Mouse (Mus musculus) midbrain, embryonic 12.5 days (tissue): ENCODE measurements around the gene Wiz. TPM values are rescaled to one million over a fixed set of nuclear protein-coding genes. Genes with fewer than 3 reads are reported as not detected.

Source experiments
- ATAC-seq: fragments of 200-750 bp; cut with Nextera tagmentation; 2 replicates; pipeline ENCODE4 v1.8.0; 2017; ENCODE audit warnings: low read depth, moderate TSS enrichment, moderate library complexity; ENCODE audit not compliant: low FRiP score
- H3K27ac ChIP-seq: fragments of 300-500 bp; sonication (generic); replicated peaks from 2 replicates; pipeline ENCODE4 v1.5.1; 2016; ENCODE audit warnings: mild to moderate bottlenecking
- H3K27me3 ChIP-seq: fragments of 300-500 bp; sonication (generic); 2 replicates; pipeline ENCODE4 v1.6.1; 2016; ENCODE audit warnings: mild to moderate bottlenecking
- H3K36me3 ChIP-seq: fragments of 300-500 bp; sonication (generic); 2 replicates; pipeline ENCODE4 v1.6.1; 2016
- H3K4me1 ChIP-seq: fragments of 300-500 bp; sonication (generic); 2 replicates; pipeline ENCODE4 v1.6.1; 2016
- H3K4me2 ChIP-seq: fragments of 300-500 bp; sonication (generic); replicated peaks from 2 replicates; pipeline ENCODE4 v1.6.1; 2016; ENCODE audit warnings: mild to moderate bottlenecking, moderate library complexity
- H3K4me3 ChIP-seq: fragments of 300-500 bp; sonication (generic); 2 replicates; pipeline ENCODE4 v1.5.1; 2016; ENCODE audit warnings: mild to moderate bottlenecking
- H3K9ac ChIP-seq: fragments of 300-500 bp; sonication (generic); replicated peaks from 2 replicates; pipeline ENCODE4 v1.6.1; 2016; ENCODE audit warnings: mild to moderate bottlenecking, moderate library complexity
- H3K9me3 ChIP-seq: fragments of 300-500 bp; sonication (generic); 2 replicates; pipeline ENCODE4 v1.6.1; 2016; ENCODE audit warnings: mild to moderate bottlenecking
- WGBS: fragments of 180-500 bp; shearing (Covaris S2); methylation state at CpG from one replicate; pipeline ENCODE4 v1.1.7; 2016; 5-methylcytosine and 5-hydroxymethylcytosine counted together
- polyA plus RNA-seq: library from polyadenylated mRNA; unstranded; fragments of >200 nt; fragmentation: Nextera tagmentation; extraction: Ambion mirVana; gene quantifications from 2 replicates; pipeline ENCODE4 v1.2.1, GENCODE M21; 2016

Gene Wiz
- polyA plus RNA-seq, 1 experiment from 2014 or later, result 47.2 TPM

DNA sequence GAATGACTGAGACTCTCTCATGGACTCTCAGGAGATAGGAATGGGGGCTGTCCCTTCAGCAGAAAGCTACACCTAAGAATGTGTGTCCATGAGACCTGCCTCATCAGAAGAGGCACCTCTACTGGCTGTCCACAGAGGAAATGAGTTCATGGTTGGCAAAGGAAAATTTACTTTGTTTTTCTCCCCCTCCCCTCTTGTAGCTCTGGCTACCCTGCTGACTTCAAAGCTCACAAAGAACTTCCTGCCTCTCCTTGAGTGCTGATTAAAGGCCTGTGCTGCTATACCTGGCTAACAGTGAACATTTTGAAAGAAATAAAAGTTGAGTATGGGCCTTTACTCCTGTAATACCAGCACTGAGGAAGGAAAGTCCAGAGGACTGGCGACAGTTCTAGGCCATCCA lies 48.1 kb downstream of the Wiz start:
- Histone ChIP-seq H3K4me2 (no peak overlapping the region), H3K4me1 (no peaks in the 10 kb centered on the region), H3K4me3 (no peak overlapping the region), H3K9me3 (no peaks in the 10 kb centered on the region), H3K27ac (no peak overlapping the region), H3K9ac (no peak overlapping the region), H3K36me3 (peaks cover 47% of the 10 kb centered on the region), H3K27me3 (no peaks in the 10 kb centered on the region)
- WGBS, result 90% methylated on average over 1 of the region's 1 CpGs
- ATAC-seq, result no peak

GRCm38 (mm10) chr17:32340110-32340509 lies 49.1 kb downstream of the Wiz start:
- Histone ChIP-seq H3K27ac (no peak overlapping the region), H3K9me3 (no peaks in the 10 kb centered on the region), H3K27me3 (no peaks in the 10 kb centered on the region), H3K36me3 (peaks cover 57% of the 10 kb centered on the region), H3K4me1 (no peaks in the 10 kb centered on the region), H3K9ac (no peak overlapping the region), H3K4me2 (no peak overlapping the region), H3K4me3 (no peak overlapping the region)
- WGBS, result 94% methylated on average over 1 of the region's 1 CpGs
- ATAC-seq, result no peak

DNA sequence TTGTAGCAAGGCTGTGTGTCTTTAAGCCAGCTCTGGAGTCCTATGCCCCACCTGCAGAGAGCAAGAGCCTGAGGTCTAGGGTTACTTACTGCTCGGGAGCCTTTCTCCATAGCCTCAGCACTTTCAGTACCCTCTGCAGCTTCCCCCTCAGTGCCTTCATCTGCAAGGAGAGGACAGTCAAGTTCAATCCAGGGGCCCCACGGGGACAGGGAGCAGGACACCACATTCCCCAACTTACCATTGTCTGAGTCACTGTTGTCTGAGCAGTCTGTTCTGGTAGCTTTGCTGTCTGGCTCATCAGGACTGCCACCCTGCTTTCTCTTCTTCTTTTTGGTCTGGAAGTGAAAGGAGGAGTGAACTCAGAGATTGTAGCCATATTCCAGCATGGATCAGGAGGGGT lies 53.4 kb downstream of the Wiz start:
- no peak overlapping the region for H3K9ac ChIP-seq
- peaks cover 77% of the 10 kb centered on the region for H3K36me3 ChIP-seq
- no peaks in the 10 kb centered on the region for H3K4me1 ChIP-seq
- no peak overlapping the region for H3K4me2 ChIP-seq
- H3K27ac ChIP-seq, result no peak overlapping the region
- no peak for ATAC-seq
- WGBS, result 88% methylated on average over 2 of the region's 2 CpGs
- no peaks in the 10 kb centered on the region for H3K9me3 ChIP-seq
- no peaks in the 10 kb centered on the region for H3K27me3 ChIP-seq
- no peak overlapping the region for H3K4me3 ChIP-seq

GRCm38 (mm10) chr17:32334921-32335320 lies 54.3 kb downstream of the Wiz start:
- no peaks in the 10 kb centered on the region for H3K9me3 ChIP-seq
- H3K27ac ChIP-seq, result no peak overlapping the region
- no peak overlapping the region for H3K9ac ChIP-seq
- 92% methylated on average over 12 of the region's 12 CpGs for WGBS
- H3K4me3 ChIP-seq, result no peak overlapping the region
- no peak for ATAC-seq
- H3K36me3 ChIP-seq, result peaks cover 86% of the 10 kb centered on the region
- no peaks in the 10 kb centered on the region for H3K27me3 ChIP-seq
- H3K4me1 ChIP-seq, result no peaks in the 10 kb centered on the region
- H3K4me2 ChIP-seq, result no peak overlapping the region

- no peaks in the 10 kb centered on the region for H3K27me3 ChIP-seq
- 92% methylated on average over 31 of the region's 31 CpGs for WGBS
- peaks cover 89% of the 10 kb centered on the region for H3K36me3 ChIP-seq
- no peak overlapping the region for H3K4me2 ChIP-seq
- H3K4me1 ChIP-seq, result no peaks in the 10 kb centered on the region
- no peak overlapping the region for H3K4me3 ChIP-seq
- H3K9me3 ChIP-seq, result no peaks in the 10 kb centered on the region
- H3K9ac ChIP-seq, result no peak overlapping the region
- no peak for ATAC-seq
- H3K27ac ChIP-seq, result no peak overlapping the region
Observed at GRCm38 (mm10) chr17:32333675-32334303, 55.5 kb downstream of the Wiz start.

GRCm38 (mm10) chr17:32327501-32327900 lies 61.7 kb downstream of the Wiz start:
- Histone ChIP-seq H3K4me1 (0 out of 2 replicates have a peak, but pooled peaks cover 4% of the 10 kb centered on the region), H3K9me3 (no peaks in the 10 kb centered on the region), H3K9ac (no peak overlapping the region), H3K36me3 (peaks cover 58% of the 10 kb centered on the region), H3K27me3 (no peaks in the 10 kb centered on the region), H3K4me3 (no peak overlapping the region), H3K4me2 (no peak overlapping the region), H3K27ac (no peak overlapping the region)
- no peak for ATAC-seq

GRCm38 (mm10) chr17:32322809-32323208 lies 66.4 kb downstream of the Wiz start:
- no peak overlapping the region for H3K4me2 ChIP-seq

DNA sequence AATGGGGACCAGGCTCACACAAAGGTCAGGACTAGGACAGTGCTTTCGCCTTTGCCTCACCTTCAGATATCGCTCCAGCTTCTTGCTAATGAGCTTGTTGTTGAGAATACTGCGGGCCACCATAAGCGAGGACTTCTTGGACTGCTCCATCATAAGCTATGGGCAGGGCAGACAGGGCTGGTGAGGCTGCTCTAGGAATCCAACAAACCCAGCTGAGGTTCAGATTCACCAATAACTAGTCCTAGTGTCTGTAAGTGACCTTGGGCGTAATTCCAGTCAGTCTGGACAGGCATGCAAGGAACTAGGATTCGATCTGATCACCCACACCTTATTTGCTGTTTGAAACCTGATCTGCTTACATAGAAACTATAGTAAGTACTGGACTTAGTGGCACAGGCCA lies 67.4 kb downstream of the Wiz start:
- H3K4me3 ChIP-seq, result peak overlapping the region; percentile 81
- H3K4me1 ChIP-seq, result peaks cover 27% of the 10 kb centered on the region
- H3K9ac ChIP-seq, result peak overlapping the region; percentile 85
- 25% methylated on average over 6 of the region's 6 CpGs for WGBS
- H3K4me2 ChIP-seq, result peak overlapping the region; percentile 80
- H3K36me3 ChIP-seq, result peaks cover 34% of the 10 kb centered on the region
- H3K27me3 ChIP-seq, result no peaks in the 10 kb centered on the region
- H3K27ac ChIP-seq, result peak overlapping the region; percentile 96
- H3K9me3 ChIP-seq, result no peaks in the 10 kb centered on the region
- no peak for ATAC-seq

More at GRCm38 (mm10) chr17:32322809-32323208, 66.4 kb downstream of the Wiz start:
- no peaks in the 10 kb centered on the region for H3K27me3 ChIP-seq
- H3K27ac ChIP-seq, result no peak overlapping the region
- H3K36me3 ChIP-seq, result peaks cover 29% of the 10 kb centered on the region
- WGBS, result 88% methylated on average over 1 of the region's 1 CpGs
- ATAC-seq, result no peak
- H3K9ac ChIP-seq, result no peak overlapping the region
- peaks cover 24% of the 10 kb centered on the region for H3K4me1 ChIP-seq
- no peaks in the 10 kb centered on the region for H3K9me3 ChIP-seq
- no peak overlapping the region for H3K4me3 ChIP-seq

GRCm38 (mm10) chr17:32321390-32321734 lies 67.9 kb downstream of the Wiz start:
- H3K4me3 ChIP-seq, result peak overlapping the region; percentile 81
- H3K9me3 ChIP-seq, result no peaks in the 10 kb centered on the region
- H3K9ac ChIP-seq, result peak overlapping the region; percentile 85
- H3K27me3 ChIP-seq, result no peaks in the 10 kb centered on the region
- WGBS, result under 1% methylated on average over 21 of the region's 23 CpGs
- H3K4me2 ChIP-seq, result peak overlapping the region; percentile 80
- peaks cover 35% of the 10 kb centered on the region for H3K36me3 ChIP-seq
- ATAC-seq, result peak; percentile 69; the same call in 1 of the 2 replicates
- peaks cover 27% of the 10 kb centered on the region for H3K4me1 ChIP-seq
- H3K27ac ChIP-seq, result peak overlapping the region; percentile 96

DNA sequence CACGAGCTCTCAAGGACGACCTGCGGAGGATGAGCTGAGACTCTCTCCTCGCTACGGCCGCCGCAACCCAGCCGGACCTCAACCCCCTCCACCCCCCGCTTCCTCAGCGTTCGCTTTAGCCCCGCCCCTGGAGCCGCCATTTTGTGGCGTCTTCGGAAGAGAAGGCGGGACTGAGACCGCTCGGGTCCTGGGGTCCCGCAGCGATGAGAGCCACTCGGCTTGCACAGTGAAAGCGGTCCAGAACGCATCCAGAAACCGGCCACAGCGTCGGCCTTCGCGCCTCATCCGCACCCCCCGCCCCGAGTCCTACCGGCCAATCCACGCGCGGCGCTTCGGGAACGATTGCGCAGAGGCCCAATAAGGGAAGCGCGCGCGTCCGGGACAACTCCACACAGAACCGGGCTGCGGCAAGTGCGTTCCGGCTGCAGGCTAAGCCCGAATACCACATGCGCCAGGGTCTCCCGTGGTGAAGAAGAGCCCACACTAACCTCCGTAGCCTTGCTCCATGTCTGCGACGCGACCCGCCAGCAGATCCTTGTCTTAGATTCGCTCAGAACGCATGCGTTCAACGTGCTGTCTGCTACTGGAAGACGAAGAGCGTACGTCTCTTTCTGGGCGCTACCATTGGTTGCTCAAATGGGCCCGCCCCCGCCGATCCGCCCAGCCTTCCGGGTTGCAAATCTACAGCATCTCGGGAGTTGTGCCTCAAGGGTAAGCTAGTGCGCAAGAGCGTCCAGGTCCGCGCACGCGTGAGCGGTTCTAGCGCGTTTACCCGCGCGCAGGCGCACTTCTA lies 68.4 kb downstream of the Wiz start, which contains the start of gene Akap8:
Akap8 (minus strand) TSS at position 642 of the 793 bp plus-strand sequence.
- H3K9me3 ChIP-seq, result no peaks in the 10 kb centered on the region
- H3K27ac ChIP-seq, result peak within 1 kb of the TSS; percentile 96
- peak; percentile 98 for ATAC-seq
- H3K27me3 ChIP-seq, result no peaks in the 10 kb centered on the region
- H3K9ac ChIP-seq, result peak within 1 kb of the TSS; percentile 85
- peaks cover 35% of the 10 kb centered on the region for H3K36me3 ChIP-seq
- peak within 1 kb of the TSS; percentile 80 for H3K4me2 ChIP-seq
- peaks cover 27% of the 10 kb centered on the region for H3K4me1 ChIP-seq
- under 1% methylated on average over 83 of the region's 83 CpGs for WGBS
- H3K4me3 ChIP-seq, result peak within 1 kb of the TSS; percentile 81

GRCm38 (mm10) chr17:32319950-32320349 lies 69.3 kb downstream of the Wiz start:
- Histone ChIP-seq H3K9me3 (no peaks in the 10 kb centered on the region), H3K9ac (peak overlapping the region; percentile 84), H3K4me3 (peak overlapping the region; percentile 81), H3K4me2 (peak overlapping the region; percentile 80), H3K4me1 (peaks cover 27% of the 10 kb centered on the region), H3K36me3 (peaks cover 42% of the 10 kb centered on the region), H3K27me3 (no peaks in the 10 kb centered on the region), H3K27ac (peak overlapping the region; percentile 96)
- ATAC-seq, result no peak
- 0% methylated on average over 7 of the region's 7 CpGs for WGBS

DNA sequence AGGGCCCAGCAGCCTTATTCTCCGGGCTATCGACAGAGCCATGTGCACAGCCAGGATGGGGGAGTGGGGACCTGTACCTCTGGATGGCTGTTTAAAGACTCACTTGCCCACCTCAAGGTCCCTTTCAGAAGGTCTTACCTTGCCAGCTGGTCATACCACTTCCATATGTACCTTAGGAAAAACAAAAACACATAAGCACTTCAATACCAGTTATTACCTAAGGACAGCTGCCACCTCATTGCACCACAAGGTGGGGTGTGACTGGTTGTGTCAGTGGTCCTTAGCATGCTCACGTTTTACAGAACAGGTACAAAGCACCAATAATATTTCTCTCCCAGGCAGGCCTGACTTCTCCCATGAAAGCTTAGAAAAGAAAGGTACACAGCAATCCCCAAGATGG lies 71.5 kb downstream of the Wiz start:
- peaks cover 59% of the 10 kb centered on the region for H3K36me3 ChIP-seq
- H3K4me3 ChIP-seq, result no peak overlapping the region
- H3K27ac ChIP-seq, result no peak overlapping the region
- WGBS, result 89% methylated on average over 3 of the region's 3 CpGs
- no peak overlapping the region for H3K9ac ChIP-seq
- peaks cover 25% of the 10 kb centered on the region for H3K4me1 ChIP-seq
- no peaks in the 10 kb centered on the region for H3K27me3 ChIP-seq
- no peaks in the 10 kb centered on the region for H3K9me3 ChIP-seq
- H3K4me2 ChIP-seq, result no peak overlapping the region
- no peak for ATAC-seq
